Mouse (Mus musculus) CH12.LX (cell line): ENCODE measurements at regions not wholly inside any gene's neighbourhood (a gene's known extent, or its start where the extent isn't known, plus 50 kb on each side); places are given as distances from the start of the nearest gene placed in this dataset.

Source experiments
- DNase-seq: peaks from one replicate; pipeline ENCODE4 v3.0.0-alpha.2; 2013; ENCODE audit errors: extremely low read depth
- H3K27ac ChIP-seq: 2 replicates; pipeline ENCODE4 v1.5.1; 2012; ENCODE audit warnings: low read depth, mild to moderate bottlenecking, control low read depth, moderate library complexity; ENCODE audit not compliant: insufficient read depth
- H3K27me3 ChIP-seq: replicated peaks from 2 replicates; pipeline ENCODE3; 2012; ENCODE audit warnings: inconsistent platforms
- H3K36me3 ChIP-seq, 2 experiments: replicated peaks in 1 of 2; 2 replicates each; pipeline versions ENCODE3 to v1.6.1; 2012; ENCODE audit warnings: inconsistent platforms in 1 of 2, low read length in 1 of 2, mild to moderate bottlenecking in 1 of 2, mixed read lengths in 1 of 2, moderate library complexity in 1 of 2; ENCODE audit not compliant: control insufficient read depth in 1 of 2, insufficient read depth in 1 of 2
- H3K4me1 ChIP-seq, 2 experiments: 2 replicates each; pipeline ENCODE4 v1.6.1; 2012; ENCODE audit warnings: inconsistent platforms in 1 of 2, moderate library complexity in 1 of 2; ENCODE audit not compliant: insufficient read depth in 2 of 2, control insufficient read depth in 1 of 2
- H3K4me2 ChIP-seq: 2 replicates; pipeline ENCODE4 v1.6.1; 2012; ENCODE audit warnings: low read depth, mild to moderate bottlenecking, control low read depth; ENCODE audit not compliant: poor library complexity, insufficient read depth, severe bottlenecking
- H3K4me3 ChIP-seq, 3 experiments: fragments of 150-350 bp in 1 of 3; sonication (generic) in 1 of 3; replicated peaks in 1 of 3; 2 replicates each; pipeline versions ENCODE3 to v1.5.1; 2011 to 2012; ENCODE audit warnings: low read depth in 2 of 3, low read length in 2 of 3, mild to moderate bottlenecking in 2 of 3, moderate library complexity in 2 of 3, control low read depth in 1 of 3, improper control_type of control experiment in 1 of 3, inconsistent platforms in 1 of 3, mixed read lengths in 1 of 3; ENCODE audit not compliant: poor library complexity in 1 of 3
- H3K79me2 ChIP-seq: replicated peaks from 2 replicates; pipeline ENCODE4 v1.6.1; 2012; ENCODE audit warnings: mild to moderate bottlenecking, moderate library complexity; ENCODE audit not compliant: control insufficient read depth, poor library complexity, insufficient read depth, severe bottlenecking; ENCODE audit errors: extremely low read depth
- H3K9ac ChIP-seq: 2 replicates; pipeline ENCODE4 v1.6.1; 2012; ENCODE audit warnings: low read depth, mild to moderate bottlenecking, control low read depth, moderate library complexity; ENCODE audit not compliant: insufficient read depth
- H3K9me3 ChIP-seq: replicated peaks from 2 replicates; pipeline ENCODE3; 2012; ENCODE audit warnings: low read length, inconsistent platforms, mixed read lengths
- BHLHE40 ChIP-seq: IDR thresholded peaks from 2 replicates; pipeline ENCODE4 v1.6.1; 2011; ENCODE audit warnings: mild to moderate bottlenecking, low read depth, low read length, improper control_type of control experiment
- CHD1 ChIP-seq: IDR thresholded peaks from 2 replicates; pipeline ENCODE4 v1.6.1; 2012; ENCODE audit warnings: low read depth, low read length, improper control_type of control experiment, inconsistent platforms
- CHD2 ChIP-seq: IDR thresholded peaks from 2 replicates; pipeline ENCODE4 v1.6.1; 2011; ENCODE audit warnings: low read length, improper control_type of control experiment
- CTCF ChIP-seq, 2 experiments: IDR thresholded peaks in 1 of 2; conservative IDR thresholded peaks in 1 of 2; 2 replicates each; pipeline ENCODE4 v1.5.1; 2011 to 2012; ENCODE audit warnings: low read depth in 2 of 2, low read length in 2 of 2, improper control_type of control experiment in 1 of 2, inconsistent platforms in 1 of 2, mild to moderate bottlenecking in 1 of 2, moderate library complexity in 1 of 2
- E2F4 ChIP-seq: IDR thresholded peaks from 2 replicates; pipeline ENCODE4 v1.6.1; 2011; ENCODE audit warnings: low read depth, low read length, improper control_type of control experiment; ENCODE audit not compliant: insufficient replicate concordance
- ELF1 ChIP-seq: IDR thresholded peaks from 2 replicates; pipeline ENCODE4 v1.6.1; 2014; ENCODE audit warnings: low read depth, mild to moderate bottlenecking, inconsistent platforms, low read length, improper control_type of control experiment
- EP300 ChIP-seq: IDR thresholded peaks from 2 replicates; pipeline ENCODE4 v1.6.1; 2011; ENCODE audit warnings: low read length, improper control_type of control experiment
- ETS1 ChIP-seq: conservative IDR thresholded peaks from 2 replicates; pipeline ENCODE4 v1.6.1; 2012; ENCODE audit warnings: low read depth, mild to moderate bottlenecking, inconsistent platforms, low read length, improper control_type of control experiment, moderate library complexity
- GABPA ChIP-seq: IDR thresholded peaks from 2 replicates; pipeline ENCODE4 v1.6.1; 2012; ENCODE audit warnings: low read depth, low read length, improper control_type of control experiment, inconsistent platforms; ENCODE audit not compliant: insufficient replicate concordance
- HCFC1 ChIP-seq: IDR thresholded peaks from 2 replicates; pipeline ENCODE4 v1.6.1; 2012; ENCODE audit warnings: low read depth, mild to moderate bottlenecking, inconsistent platforms, low read length, improper control_type of control experiment
- IRF4 ChIP-seq: IDR thresholded peaks from 2 replicates; pipeline ENCODE4 v1.6.1; 2014; ENCODE audit warnings: low read depth, mild to moderate bottlenecking, inconsistent platforms, low read length, improper control_type of control experiment
- JUN ChIP-seq: IDR thresholded peaks from 2 replicates; pipeline ENCODE4 v1.6.1; 2011; ENCODE audit warnings: low read depth, mild to moderate bottlenecking, low read length, improper control_type of control experiment, moderate library complexity; ENCODE audit not compliant: insufficient read depth
- JUND ChIP-seq: conservative IDR thresholded peaks from 2 replicates; pipeline ENCODE4 v1.6.1; 2011; ENCODE audit warnings: low read depth, low read length, improper control_type of control experiment
- KAT2A ChIP-seq: IDR thresholded peaks from 2 replicates; pipeline ENCODE4 v1.6.1; 2012; ENCODE audit warnings: low read length, improper control_type of control experiment, inconsistent platforms; ENCODE audit not compliant: insufficient replicate concordance
- MAFK ChIP-seq: IDR thresholded peaks from 2 replicates; pipeline ENCODE4 v1.6.1; 2011; ENCODE audit warnings: low read length, improper control_type of control experiment; ENCODE audit not compliant: insufficient replicate concordance
- MAX ChIP-seq: IDR thresholded peaks from 2 replicates; pipeline ENCODE4 v1.6.1; 2011; ENCODE audit warnings: low read length, improper control_type of control experiment
- MAZ ChIP-seq: IDR thresholded peaks from 2 replicates; pipeline ENCODE4 v1.6.1; 2012; ENCODE audit warnings: low read depth, mild to moderate bottlenecking, inconsistent platforms, low read length, improper control_type of control experiment, moderate library complexity
- MEF2A ChIP-seq: IDR thresholded peaks from 2 replicates; pipeline ENCODE4 v1.6.1; 2014; ENCODE audit warnings: low read depth, mild to moderate bottlenecking, inconsistent platforms, low read length, improper control_type of control experiment, borderline replicate concordance
- MXI1 ChIP-seq: IDR thresholded peaks from 2 replicates; pipeline ENCODE4 v1.6.1; 2011; ENCODE audit warnings: mild to moderate bottlenecking, low read depth, low read length, improper control_type of control experiment
- MYC ChIP-seq: IDR thresholded peaks from 2 replicates; pipeline ENCODE4 v1.6.1; 2011; ENCODE audit warnings: low read depth, mild to moderate bottlenecking, improper control_type of control experiment, low read length
- NELFE ChIP-seq: IDR thresholded peaks from 2 replicates; pipeline ENCODE4 v1.6.1; 2011; ENCODE audit warnings: low read depth, low read length, improper control_type of control experiment
- NRF1 ChIP-seq: IDR thresholded peaks from 2 replicates; pipeline ENCODE4 v1.6.1; 2014; ENCODE audit warnings: low read depth, mild to moderate bottlenecking, inconsistent platforms, low read length, improper control_type of control experiment, moderate library complexity
- PAX5 ChIP-seq: IDR thresholded peaks from 2 replicates; pipeline ENCODE4 v1.6.1; 2012; ENCODE audit warnings: low read length, inconsistent platforms, mixed read lengths
- POLR2A ChIP-seq: IDR thresholded peaks from 2 replicates; pipeline ENCODE4 v1.6.1; 2011; ENCODE audit warnings: low read depth, mild to moderate bottlenecking, improper control_type of control experiment, low read length
- POLR2AphosphoS2 ChIP-seq: IDR thresholded peaks from 2 replicates; pipeline ENCODE4 v1.6.1; 2011; ENCODE audit warnings: low read depth, low read length, improper control_type of control experiment
- RAD21 ChIP-seq: IDR thresholded peaks from 2 replicates; pipeline ENCODE4 v1.6.1; 2011; ENCODE audit warnings: low read depth, mild to moderate bottlenecking, low read length, improper control_type of control experiment, moderate library complexity
- RCOR1 ChIP-seq: conservative IDR thresholded peaks from 2 replicates; pipeline ENCODE4 v1.6.1; 2012; ENCODE audit warnings: low read depth, mild to moderate bottlenecking, inconsistent platforms, low read length, improper control_type of control experiment
- SIN3A ChIP-seq: IDR thresholded peaks from 2 replicates; pipeline ENCODE4 v1.6.1; 2012; ENCODE audit warnings: low read length, improper control_type of control experiment, inconsistent platforms
- SMC3 ChIP-seq: IDR thresholded peaks from 2 replicates; pipeline ENCODE4 v1.6.1; 2011; ENCODE audit warnings: low read depth, low read length, improper control_type of control experiment
- TBP ChIP-seq: conservative IDR thresholded peaks from 2 replicates; pipeline ENCODE4 v1.6.1; 2011; ENCODE audit warnings: low read depth, low read length, improper control_type of control experiment
- TCF12 ChIP-seq: IDR thresholded peaks from 2 replicates; pipeline ENCODE4 v1.6.1; 2014; ENCODE audit warnings: low read depth, mild to moderate bottlenecking, inconsistent platforms, low read length, improper control_type of control experiment
- UBTF ChIP-seq: IDR thresholded peaks from 2 replicates; pipeline ENCODE4 v1.6.1; 2012; ENCODE audit warnings: low read depth, mild to moderate bottlenecking, inconsistent platforms, low read length, improper control_type of control experiment, moderate library complexity
- USF1 ChIP-seq: IDR thresholded peaks from 2 replicates; pipeline ENCODE4 v1.6.1; 2014; ENCODE audit warnings: low read depth, mild to moderate bottlenecking, inconsistent platforms, low read length, improper control_type of control experiment
- USF2 ChIP-seq: conservative IDR thresholded peaks from 2 replicates; pipeline ENCODE4 v1.6.1; 2011; ENCODE audit warnings: low read depth, low read length, improper control_type of control experiment
- ZC3H11A ChIP-seq: IDR thresholded peaks from 2 replicates; pipeline ENCODE4 v1.6.1; 2012; ENCODE audit warnings: low read depth, mild to moderate bottlenecking, inconsistent platforms, low read length, improper control_type of control experiment
- ZKSCAN1 ChIP-seq: IDR thresholded peaks from 2 replicates; pipeline ENCODE4 v1.6.1; 2012; ENCODE audit warnings: low read depth, inconsistent platforms, low read length, improper control_type of control experiment, borderline replicate concordance
- ZMIZ1 ChIP-seq: IDR thresholded peaks from 2 replicates; pipeline ENCODE4 v1.6.1; 2012; ENCODE audit warnings: low read depth, mild to moderate bottlenecking, inconsistent platforms, low read length, improper control_type of control experiment
- ZNF384 ChIP-seq: IDR thresholded peaks from 2 replicates; pipeline ENCODE4 v1.6.1; 2012; ENCODE audit warnings: low read depth, low read length, improper control_type of control experiment, inconsistent platforms
- dilution Hi-C: fragments of 300-500 bp; cut with MboI; formaldehyde crosslinking; loops from 2 replicates; pipeline ENCODE4 v1.14.3; 2020; ENCODE audit warnings: low sequenced_read_pairs; ENCODE audit not compliant: extremely low pct_unique_long_range_greater_than_20kb, extremely low pct_ligation_motif_present
- in situ Hi-C: fragments of 300-500 bp; cut with MboI; formaldehyde crosslinking; loops from 3 replicates; pipeline ENCODE4 v1.14.3; 2019; ENCODE audit warnings: low sequenced_read_pairs, low pct_ligation_motif_present, low pct_unique_long_range_greater_than_20kb, mixed read lengths

DNA sequence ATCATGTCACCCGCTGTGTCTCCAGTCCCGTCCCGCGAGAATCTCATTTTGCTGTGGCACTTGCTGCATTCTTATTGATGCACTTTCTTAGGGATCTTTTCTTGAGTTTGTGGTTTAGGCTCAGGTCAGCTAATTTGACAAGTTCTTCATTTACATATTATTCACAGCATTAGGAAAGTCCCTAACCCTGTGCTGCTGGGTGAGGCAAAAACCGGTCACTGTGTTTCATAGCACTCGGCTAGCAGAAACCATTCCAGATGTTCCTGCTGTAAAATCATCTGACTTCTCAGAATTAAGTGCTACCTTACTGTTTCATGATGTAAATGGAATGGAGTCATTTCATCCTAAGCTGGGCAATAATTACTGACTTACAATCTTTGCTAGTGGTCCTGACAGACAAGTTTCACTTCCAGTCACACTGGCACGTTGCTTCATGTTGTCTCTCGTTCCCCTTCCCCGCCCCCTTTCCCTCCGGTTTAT is 391.1 kb upstream of the Mmadhc start:
- no peaks in the 10 kb centered on the region for H3K9me3 ChIP-seq
- H3K9ac ChIP-seq, result peak overlapping the region; percentile 7
- in situ Hi-C loops, result no loop called here
- peak overlapping the region; percentile 86 for H3K4me2 ChIP-seq
- H3K4me1 ChIP-seq, result peaks cover 13 to 40% of the 10 kb centered on the region in 2 experiments
- peak overlapping the region in 2 of 3 experiments; percentile 22 to 26 for H3K4me3 ChIP-seq
- H3K79me2 ChIP-seq, result no peaks in the 10 kb centered on the region
- no peaks in the 10 kb centered on the region for H3K36me3 ChIP-seq
- peak; percentile 85 for DNase-seq
- dilution Hi-C loops, result no loop called here
- peak overlapping the region; percentile 90 for H3K27ac ChIP-seq
- TF ChIP-seq MYC, result peak; percentile 79; the same call in 1 of the 2 replicates
- TF ChIP-seq CTCF (conservative IDR thresholded peaks at IDR 0.05 in 1 of 2, IDR thresholded peaks at IDR 0.05 in 1 of 2; ENCODE audit: low read depth in 2 of 2, low read length in 2 of 2), result no peak
- peak; percentile 76 for TF ChIP-seq ETS1
- peak; percentile 88 for TF ChIP-seq CHD2
- TF ChIP-seq MAX, result peak; percentile 87
- no peak; the same call in 1 of the 2 replicates for TF ChIP-seq RAD21
- TF ChIP-seq SMC3, result no peak
- TF ChIP-seq EP300, result peak; percentile 88; the same call in 1 of the 2 replicates
- TF ChIP-seq ZMIZ1, result no peak
- no peak for TF ChIP-seq ZNF384
- no peak for TF ChIP-seq ELF1
- TF ChIP-seq KAT2A, result no peak
- TF ChIP-seq POLR2A, result peak; percentile 26; the same call in 1 of the 2 replicates
- peak; percentile 93 for TF ChIP-seq IRF4
- TF ChIP-seq POLR2AphosphoS2, result no peak
- TF ChIP-seq PAX5, result no peak
- no peak for TF ChIP-seq NRF1
- no peak for TF ChIP-seq E2F4
- no peak for TF ChIP-seq CHD1
- peak; percentile 36; the same call in 1 of the 2 replicates for TF ChIP-seq JUN
- peak; percentile 66; the same call in 1 of the 2 replicates for TF ChIP-seq MXI1
- no peak for TF ChIP-seq GABPA
- 0 out of 2 replicates have a peak, but pooled peaks have one; percentile 61 for TF ChIP-seq MAFK
- peak; percentile 91 for TF ChIP-seq BHLHE40
- TF ChIP-seq NELFE, result peak; percentile 43; the same call in 1 of the 2 replicates
- 0 out of 2 replicates have a peak, but pooled peaks have one; percentile 48 for TF ChIP-seq RCOR1
- TF ChIP-seq UBTF, result no peak
- TF ChIP-seq USF2, result no peak
- TF ChIP-seq TBP, result peak; percentile 56; the same call in 1 of the 2 replicates
- no peak for TF ChIP-seq ZKSCAN1
- peak; percentile 52; the same call in 1 of the 2 replicates for TF ChIP-seq JUND
- TF ChIP-seq USF1, result no peak
- TF ChIP-seq MAZ, result no peak
- TF ChIP-seq SIN3A, result peak; percentile 85
- TF ChIP-seq ZC3H11A, result no peak
- no peak for TF ChIP-seq HCFC1
- TF ChIP-seq TCF12, result no peak
- TF ChIP-seq MEF2A, result peak; percentile 20
- H3K27me3 ChIP-seq, result no peaks in the 10 kb centered on the region
